Mouse (Mus musculus) cerebellum, adult (tissue): ENCODE measurements around the gene Plpp7.

Experiments
- ATAC-seq: cut with Nextera tagmentation; 2 replicates; pipeline ENCODE4 v1.9.2; 2017; ENCODE audit warnings: mild to moderate bottlenecking, moderate library complexity, mixed read lengths; ENCODE audit not compliant: insufficient number of reproducible peaks, low FRiP score, low TSS enrichment

Gene Plpp7

GRCm38 (mm10) chr2:32156645-32157044 is 61.3 kb downstream of the Plpp7 start:
- ATAC-seq = no peak

- ATAC-seq = no peak
These were observed 62.0 kb downstream of the Plpp7 start for GRCm38 (mm10) chr2:32157328-32157727.

- no peak for ATAC-seq
These were observed 63.4 kb downstream of the Plpp7 start for GRCm38 (mm10) chr2:32158616-32159239.
